Mouse (Mus musculus) layer of hippocampus, postnatal 14 days (tissue): ENCODE results near the gene Wipi2. TPM values are rescaled to one million over a fixed set of nuclear protein-coding genes. Genes with fewer than 3 reads are reported as not detected.

Source experiments
- DNase-seq, 2 experiments: peaks; one replicate each; pipeline ENCODE4 v3.0.0; 2021 to 2022; ENCODE audit warnings: low spot score in 2 of 2, mixed read lengths in 1 of 2
- total RNA-seq, 2 experiments: library from RNA; stranded (reverse); gene quantifications; 2 replicates each; pipeline ENCODE4 v1.2.3; 2021

Gene Wipi2
- total RNA-seq, 2 experiments from 2014 or later, result 81.7 to 88.5 TPM

GRCm38 (mm10) chr5:142688866-142689265 lies 61.4 kb downstream of the Wipi2 start:
- no peak for DNase-seq

DNA sequence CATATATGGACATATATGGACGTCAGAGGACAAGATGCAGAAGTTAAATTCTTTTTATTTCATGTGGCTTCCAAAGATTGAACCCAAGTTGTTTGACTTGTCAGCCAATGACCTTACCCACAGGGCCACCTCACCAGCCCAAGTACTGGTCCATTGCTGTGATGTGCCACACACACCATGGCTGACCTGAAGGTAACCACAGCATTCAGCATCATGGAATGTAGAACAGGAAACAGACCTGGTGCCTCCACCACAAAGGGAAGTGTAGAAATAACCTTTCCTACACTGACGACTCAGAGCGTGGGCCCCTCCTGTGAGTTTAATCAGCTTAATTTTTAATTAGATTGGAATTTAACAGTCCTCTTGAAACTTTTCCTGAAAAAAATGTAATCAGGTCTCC lies 62.8 kb downstream of the Wipi2 start:
- DNase-seq, result no peak

- DNase-seq, result peak; percentile 56 to 77
Observed at GRCm38 (mm10) chr5:142692248-142692647, 64.8 kb downstream of the Wipi2 start, which contains the start of gene Slc29a4. Gene Slc29a4 (plus strand): TSS chr5:142692512.

DNA sequence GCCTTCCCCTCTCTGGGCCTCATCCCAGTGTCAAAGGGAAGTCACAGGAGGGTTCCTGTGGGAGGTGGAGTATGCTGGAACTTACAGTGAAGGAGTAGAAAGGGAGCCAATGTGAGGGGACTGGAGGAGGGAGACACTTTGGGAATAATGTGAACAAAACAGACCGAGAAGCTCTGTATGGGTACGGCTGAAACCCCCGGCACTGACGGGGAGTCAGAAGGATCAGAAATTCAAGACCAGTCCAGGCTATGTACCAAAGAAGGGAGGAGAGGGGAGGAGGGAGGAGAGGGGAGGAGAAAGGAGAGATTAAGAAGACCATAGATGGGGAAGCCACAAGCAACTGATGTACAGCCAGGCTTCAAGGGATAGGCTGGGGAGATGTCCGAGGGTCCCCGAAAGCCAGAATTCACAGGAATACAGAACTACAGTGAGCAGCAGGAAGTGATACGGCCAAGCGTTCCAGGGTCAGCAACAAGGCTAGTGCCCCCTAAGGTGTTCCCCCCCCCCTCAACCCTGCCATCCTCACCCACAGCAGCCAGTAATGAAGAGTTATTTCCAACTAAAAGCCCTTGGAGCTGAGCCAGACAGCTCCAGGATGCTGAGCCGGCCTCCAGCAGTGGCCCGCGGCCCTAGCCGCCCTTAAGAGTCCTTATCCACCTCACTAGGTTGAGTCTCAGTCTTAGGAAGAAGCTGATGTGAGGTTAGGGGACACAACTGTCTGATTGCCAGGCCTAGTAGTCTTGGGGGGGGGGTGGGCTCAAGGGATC lies 65.7 kb downstream of the Wipi2 start:
- DNase-seq, result no peak

- no peak for DNase-seq
Observed at GRCm38 (mm10) chr5:142693738-142694430, 66.4 kb downstream of the Wipi2 start.

DNA sequence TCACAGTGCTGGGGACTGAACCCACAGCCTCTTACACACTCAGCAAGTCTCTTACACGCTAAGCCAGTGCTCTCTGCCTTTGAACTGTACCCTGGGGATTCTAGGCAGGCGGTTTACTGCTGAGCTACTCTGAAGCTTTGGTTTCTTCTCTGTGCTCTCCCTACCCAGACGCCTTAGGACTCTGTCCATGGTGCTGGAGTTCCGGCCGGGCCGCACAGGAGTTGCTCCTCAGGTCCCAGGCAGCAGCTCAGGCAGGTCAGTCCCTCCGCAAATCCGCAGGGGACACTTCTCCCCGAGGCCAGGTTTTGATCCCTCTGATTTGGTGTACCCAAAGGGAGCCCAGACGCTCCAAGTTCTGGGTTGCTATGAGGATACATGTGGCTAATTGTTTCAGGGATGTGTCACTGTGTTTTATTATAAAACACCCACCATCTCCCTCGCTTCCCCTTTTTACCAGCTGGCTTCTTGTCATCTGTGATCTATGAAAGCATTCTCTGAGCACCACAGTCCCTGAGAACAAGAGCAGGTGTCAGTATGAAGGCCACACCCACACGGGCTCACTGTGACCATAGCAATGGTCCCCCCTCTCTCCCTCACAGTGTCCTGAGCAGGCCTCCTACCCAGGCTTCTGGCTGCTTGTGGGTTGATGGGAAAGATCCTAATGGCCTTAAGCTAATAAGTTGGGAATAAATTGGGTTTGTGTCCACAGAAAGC lies 67.3 kb downstream of the Wipi2 start:
- peak; percentile 42 to 66 for DNase-seq

GRCm38 (mm10) chr5:142696258-142696657 lies 68.8 kb downstream of the Wipi2 start:
- DNase-seq, result no peak

DNA sequence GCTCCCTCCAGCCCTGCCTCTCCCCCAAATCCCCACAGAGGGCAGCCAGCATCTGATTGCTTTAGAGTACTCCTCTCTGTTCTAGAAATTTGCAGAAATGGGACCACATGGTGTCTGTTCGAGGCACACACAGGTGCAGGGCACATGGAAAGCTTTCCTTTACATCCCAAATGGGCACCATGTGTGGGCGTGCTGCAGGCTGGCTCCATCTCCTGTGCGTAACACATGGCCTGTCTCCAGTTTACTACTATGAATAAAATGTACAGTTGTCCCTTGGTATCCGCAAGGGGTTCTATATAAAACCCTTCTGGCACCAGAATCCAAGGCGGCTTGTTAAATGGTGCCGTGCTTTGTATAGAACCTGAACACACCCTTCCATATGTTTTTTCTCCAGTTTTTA lies 69.4 kb downstream of the Wipi2 start:
- peak in 1 of 2 experiments; percentile 33 for DNase-seq

- no peak for DNase-seq
Observed at GRCm38 (mm10) chr5:142697742-142698141, 70.2 kb downstream of the Wipi2 start.

DNA sequence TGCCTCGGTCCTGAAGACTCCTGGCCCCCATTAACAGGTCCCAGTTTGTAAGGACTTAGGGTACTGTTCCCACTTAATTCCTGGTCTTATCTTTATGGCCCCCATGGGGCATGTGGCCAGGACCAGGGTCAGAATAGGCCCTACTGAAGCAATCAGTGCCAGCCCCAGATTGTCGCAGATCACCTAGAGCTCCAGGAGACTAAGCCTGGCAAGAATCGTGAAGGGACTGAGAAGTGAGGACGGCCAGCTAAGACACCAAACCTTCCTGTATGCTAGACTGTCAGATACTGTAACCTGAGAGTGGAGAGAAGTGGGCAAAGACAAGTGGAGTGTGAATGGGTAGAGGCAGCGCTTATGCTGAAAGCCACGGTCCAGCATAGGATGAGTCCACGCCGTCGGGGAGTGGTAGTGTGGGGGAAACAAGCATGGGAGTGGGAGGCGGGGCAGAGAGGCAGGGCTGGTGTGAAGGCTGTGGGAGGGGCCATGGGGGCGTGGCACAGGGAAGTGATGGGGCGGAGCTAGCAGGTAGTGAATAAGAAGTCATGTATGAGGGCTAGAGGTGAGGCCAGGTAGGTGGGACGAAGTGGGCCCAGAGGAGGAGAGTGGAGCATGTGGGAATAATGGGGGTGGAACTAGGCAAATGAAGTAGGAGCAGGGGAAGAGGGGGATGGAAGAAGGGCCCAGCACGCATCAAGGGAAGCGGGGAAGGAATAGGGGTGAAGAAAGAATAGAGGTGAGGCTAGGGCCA lies 73.5 kb downstream of the Wipi2 start:
- DNase-seq, result no peak

- peak in 1 of 2 experiments; percentile 60 for DNase-seq
Observed at GRCm38 (mm10) chr5:142701651-142702510, 74.4 kb downstream of the Wipi2 start.

GRCm38 (mm10) chr5:142702511-142703138 lies 75.1 kb downstream of the Wipi2 start:
- no peak for DNase-seq

DNA sequence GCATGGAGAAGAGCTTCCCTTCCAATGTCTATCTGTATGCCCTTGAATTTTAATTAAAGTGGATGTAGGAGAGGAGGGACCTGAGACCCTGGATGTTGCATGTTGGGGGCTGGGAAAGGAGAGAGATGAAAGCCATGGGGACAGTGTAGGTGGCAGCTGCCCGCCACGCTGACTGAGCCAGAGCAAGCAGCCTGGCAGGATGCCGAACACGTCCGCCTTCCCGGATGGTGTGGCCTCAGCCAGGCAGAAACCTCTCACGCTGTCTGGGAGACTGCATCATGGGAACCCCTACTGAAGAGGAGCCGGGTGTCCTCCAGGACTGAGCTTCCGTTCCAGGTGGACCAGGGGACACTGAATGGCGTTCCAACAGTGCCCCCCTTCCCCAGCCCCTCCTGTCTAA lies 76.1 kb downstream of the Wipi2 start:
- DNase-seq, result peak; percentile 54 to 74

DNA sequence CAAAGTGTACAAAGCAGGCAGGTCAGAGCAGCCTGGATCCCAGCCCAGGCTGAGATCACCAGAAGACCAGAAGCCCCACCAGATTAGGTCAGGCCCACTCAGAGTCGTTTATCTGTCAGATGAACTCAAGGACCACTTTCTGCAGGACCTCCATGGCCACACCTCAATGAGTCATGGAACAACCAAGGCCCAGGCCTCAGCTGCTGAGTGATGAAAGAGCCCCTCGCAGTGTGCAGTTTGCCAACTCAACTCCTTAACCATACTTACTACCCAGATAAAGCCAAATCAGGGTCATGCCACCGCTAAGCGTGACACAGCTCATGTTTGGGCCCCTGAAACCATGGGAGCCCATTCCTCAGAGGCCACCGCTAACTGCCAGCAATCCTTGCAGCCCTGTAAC lies 80.2 kb downstream of the Wipi2 start:
- DNase-seq, result no peak

DNA sequence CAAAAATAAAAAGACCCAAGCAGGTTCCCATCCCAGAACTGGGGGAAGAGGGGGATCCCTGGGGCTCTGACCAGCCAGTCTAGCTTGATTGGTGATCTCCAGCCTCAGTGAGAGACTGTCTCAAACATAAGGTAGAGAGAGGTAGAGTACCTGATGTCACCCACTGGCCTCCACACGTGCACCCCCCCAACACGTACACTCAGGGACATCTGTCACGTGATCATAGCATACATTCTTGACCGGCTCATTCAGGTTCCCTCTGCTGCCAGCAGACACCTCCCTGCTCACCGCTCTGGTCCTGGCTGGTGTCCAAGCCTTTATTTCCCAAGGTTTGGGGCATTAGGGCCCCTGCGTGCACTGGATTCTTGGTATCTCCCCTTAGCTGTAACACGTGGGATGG lies 81.9 kb downstream of the Wipi2 start:
- no peak for DNase-seq

- DNase-seq, result no peak
Observed at GRCm38 (mm10) chr5:142712373-142712772, 84.9 kb downstream of the Wipi2 start.

DNA sequence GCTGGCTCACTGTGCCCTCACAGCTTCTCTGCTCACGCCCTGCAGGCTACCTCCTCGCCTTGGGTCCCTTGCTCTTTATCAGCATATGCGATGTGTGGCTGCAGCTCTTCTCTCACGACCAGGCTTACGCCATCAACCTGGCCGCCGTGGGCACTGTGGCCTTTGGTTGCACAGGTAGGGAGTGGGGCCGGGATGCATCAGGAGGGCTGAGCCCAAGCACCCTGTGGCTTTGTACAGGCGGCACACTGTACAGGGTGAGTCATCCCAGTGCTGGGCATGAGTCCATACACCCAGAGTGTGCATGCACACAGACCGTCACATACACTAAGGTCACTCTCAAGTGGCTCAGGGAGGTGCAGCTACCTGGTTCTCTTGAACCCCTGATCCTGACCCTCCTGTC lies 86.5 kb downstream of the Wipi2 start:
- no peak for DNase-seq

DNA sequence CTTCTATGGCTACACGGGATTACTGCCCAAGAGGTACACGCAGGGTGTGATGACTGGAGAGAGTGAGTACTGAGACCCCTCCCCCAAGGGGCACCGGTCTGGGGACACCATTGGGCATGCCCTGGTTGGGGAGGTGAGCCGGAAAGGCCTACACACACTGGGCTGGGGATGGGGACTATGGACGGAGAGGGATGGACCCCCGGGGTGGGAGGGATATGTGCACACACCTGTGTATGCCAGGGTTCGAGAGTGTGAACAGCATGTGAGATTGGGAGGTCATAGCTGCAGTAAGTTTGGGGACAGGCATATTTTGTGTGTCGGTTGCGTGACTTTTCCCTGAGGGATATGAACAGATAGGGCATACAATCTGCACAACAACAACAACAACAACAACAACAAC lies 87.6 kb downstream of the Wipi2 start:
- DNase-seq, result no peak

GRCm38 (mm10) chr5:142716056-142716455 lies 88.6 kb downstream of the Wipi2 start:
- no peak for DNase-seq

GRCm38 (mm10) chr5:142718037-142718436 lies 90.5 kb downstream of the Wipi2 start:
- peak; percentile 81 to 82 for DNase-seq
